Mouse (Mus musculus): ENCODE measurements at regions not wholly inside any gene's neighbourhood (a gene's known extent, or its start where the extent isn't known, plus 50 kb on each side); places are given as distances from the start of the nearest gene placed in this dataset.
A peak's percentile ranks its signal among the peaks of the same experiment; 100 is the strongest.

DNA sequence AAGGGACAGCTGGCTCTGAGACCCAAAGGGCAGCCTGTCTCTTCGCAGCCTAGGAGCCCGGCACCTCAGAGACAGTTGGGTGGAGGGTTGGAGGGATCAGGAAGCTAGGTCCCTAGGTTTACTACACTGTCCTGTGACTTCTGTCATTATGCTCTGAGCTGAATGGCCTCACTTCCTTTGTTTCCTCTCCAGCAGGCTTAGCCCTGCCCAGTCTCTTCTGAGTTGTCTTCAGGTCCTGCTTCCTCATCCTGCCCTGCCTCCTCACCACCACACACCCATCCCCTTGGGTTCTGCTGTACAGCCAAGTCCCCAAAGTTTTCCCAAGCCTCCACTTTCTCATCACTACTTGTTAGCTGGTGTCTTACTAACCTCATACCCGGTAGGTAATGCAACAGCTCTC, 122.7 kb upstream of the Ccdc122 start:
- no peak for DNase-seq

DNA sequence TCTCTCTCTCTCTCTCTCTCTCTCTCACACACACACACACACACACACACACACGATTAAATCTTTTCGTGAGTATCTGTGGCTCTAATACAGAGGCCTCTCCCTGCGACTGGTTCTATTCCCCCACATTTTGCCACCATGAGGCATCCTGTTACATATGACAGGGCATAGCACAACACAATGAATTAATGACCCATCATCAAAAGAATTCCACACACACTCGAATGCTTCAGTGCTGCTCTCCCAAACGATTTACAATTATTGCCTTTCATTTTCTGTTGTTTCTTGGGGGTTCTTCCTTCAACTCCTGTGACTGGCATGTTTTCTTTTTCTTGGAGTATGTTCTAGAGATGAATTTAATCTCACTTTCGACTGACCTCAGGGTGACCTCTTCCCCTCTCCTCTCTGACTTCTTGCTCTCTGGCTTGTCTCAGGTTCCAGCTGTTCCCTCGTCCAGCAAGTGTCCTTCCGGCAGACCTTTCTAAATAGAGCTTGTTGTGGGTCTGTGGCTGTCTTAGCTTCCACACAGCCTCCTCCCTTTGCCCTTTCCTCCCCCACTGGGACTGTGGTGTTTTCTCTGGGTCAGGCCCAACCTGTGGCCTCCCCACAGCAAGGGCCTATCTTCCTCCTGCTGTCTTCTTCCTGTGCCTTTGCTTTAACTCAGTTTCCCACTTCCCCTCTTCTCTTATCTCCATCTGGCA, 124.1 kb upstream of the Ccdc122 start:
- DNase-seq, result no peak

DNA sequence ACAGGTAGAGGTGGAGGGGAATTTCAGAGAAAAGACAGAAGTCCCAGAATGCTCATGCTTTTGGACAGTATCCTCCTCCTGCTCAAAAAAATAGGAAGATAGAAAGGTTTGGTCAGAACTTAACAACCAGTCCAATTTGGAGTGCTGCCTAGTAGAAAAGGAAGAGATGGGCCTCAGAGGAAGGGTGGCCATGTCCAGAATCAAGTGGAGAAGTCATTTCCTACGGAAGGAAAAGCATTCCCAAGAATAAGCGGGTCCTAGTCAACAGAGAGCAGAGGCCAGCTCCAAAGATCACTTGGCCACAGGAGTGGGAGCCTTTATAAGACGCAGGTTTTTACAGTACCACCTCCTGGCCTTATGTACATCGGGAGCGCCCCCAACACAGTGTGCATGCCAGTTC, 125.3 kb upstream of the Ccdc122 start:
- no peak for DNase-seq

DNA sequence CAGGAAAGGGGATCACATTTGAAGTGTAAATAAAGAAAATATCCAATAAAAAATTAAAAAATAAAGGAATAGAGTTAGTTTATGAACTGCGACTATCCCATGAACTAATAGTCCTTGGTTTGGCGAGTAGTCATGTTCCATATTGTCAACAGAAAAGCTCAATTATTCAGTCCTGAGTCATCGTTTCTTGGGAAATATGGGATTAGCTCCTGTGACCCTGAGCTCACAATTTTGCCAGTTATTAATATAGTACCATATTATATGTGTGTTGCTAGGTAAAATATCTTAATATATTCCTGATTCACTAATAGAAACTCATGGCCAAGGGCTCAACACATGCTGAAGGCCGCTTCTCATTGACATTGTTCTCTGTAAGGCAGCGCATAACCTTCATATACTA, 126.4 kb upstream of the Ccdc122 start:
- no peak for DNase-seq

DNA sequence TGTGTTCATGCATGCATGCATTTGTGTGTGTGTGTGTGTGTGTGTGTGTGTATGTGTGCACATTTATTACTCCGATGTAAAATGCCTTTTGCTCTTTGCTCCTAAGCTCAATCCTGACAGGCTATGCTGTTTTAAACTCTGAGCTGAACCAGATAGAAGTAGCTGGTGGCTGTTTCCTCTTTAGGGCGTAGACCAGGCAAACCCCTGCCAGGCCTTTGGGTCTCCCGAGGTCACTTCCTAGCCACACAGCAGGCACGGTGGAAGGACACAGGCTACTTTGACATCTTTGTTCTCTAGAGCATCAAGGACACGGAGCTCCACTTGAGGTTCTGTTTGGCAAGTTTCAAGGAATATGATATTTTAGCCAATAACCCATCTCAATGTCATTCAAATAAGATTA, 128.6 kb upstream of the Ccdc122 start:
- no peak for DNase-seq

DNA sequence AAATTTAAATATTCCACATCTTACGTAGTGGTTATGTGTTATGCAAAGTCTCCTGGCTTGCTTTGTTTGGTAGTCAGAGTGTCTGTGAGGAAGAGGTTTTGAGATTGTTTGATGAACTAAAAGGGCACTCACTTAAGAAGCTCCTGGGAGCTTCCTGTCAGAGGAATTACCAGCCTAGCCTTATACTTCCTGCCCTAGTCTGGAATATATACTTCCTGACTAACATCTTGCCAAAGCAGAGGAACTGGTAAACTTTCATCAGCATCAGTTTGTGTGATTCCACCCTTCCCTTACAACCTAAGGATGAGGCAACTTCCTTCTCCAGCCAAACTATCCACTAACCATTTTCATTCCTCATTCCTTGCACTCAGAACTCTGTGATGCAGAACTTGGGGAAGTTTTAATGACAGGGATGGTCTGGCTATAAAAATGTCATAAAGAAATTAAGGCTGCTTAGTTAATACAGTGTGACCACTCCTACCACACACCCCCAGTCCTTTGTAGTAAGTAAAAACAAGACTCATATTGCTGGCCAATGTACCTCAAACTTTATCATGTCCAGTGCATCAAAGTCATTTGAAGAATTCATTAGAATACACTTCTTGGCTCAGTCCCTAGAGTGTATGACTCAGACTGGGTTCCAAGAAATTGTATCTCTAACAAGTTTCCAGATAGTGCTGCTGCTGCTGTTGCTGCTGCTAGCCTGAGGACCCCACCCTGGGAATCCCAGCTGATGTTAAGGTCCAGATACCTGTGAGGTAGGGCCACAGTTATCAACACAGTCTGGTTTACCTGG, 133.4 kb upstream of the Ccdc122 start:
- DNase-seq, result no peak

DNA sequence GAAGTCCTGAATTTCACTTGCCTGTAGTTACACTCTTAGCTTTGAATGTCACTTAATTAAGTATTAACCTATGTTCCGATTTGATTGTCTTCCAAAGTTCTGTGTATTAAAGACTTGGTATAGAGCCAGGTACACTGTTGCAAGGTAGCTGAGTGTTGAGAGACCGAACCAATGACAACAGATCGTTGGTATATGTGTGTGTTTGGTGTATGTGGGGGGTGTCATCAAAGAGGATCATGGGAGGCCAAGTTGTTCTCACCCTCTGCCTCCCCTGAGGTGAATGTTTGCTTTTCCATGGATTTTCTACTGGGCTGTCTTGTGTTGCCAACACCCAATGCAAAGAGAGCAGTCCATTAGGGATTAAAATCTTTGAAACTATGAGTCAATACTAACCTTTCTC, 135.1 kb upstream of the Ccdc122 start:
- DNase-seq, result no peak

DNA sequence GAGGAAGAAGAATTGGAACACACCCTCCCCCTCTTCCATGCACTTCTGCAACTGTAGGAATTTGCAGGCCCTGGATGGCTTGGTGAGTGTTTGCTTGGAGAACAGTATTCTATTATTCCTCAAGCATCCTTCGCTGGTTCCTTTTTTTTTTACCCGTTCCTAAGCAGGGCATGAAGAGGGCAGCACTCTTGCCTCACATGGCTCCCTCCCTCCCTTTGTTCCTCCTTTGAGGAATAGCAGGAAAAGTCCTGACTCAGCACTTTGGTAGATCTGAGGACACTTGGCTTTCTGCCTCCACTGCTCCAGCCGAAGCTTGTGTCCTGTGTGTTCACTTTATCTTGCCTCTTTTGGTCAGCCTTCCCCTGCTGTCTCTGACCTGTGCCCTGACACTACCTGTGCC, 137.2 kb upstream of the Ccdc122 start:
- DNase-seq, result no peak

DNA sequence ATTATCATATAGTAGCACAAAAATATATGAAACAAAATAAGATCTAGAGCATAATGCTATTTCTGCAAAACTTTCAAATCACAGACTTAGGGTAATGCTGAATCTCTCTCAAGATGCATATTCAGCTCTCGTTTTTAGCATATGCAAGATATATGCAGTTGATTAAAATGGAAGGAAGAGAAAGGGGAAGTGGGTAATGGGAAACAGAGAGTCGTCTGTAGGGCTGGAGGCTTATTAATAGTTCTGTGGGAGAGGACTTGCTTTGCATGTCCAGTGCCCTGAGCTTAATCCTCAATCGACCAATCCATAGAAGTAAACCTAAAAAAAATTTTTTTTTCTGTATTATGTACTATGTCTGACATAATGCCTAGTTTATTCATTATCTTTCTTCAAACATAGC, 148.9 kb upstream of the Ccdc122 start:
- no peak for DNase-seq

DNA sequence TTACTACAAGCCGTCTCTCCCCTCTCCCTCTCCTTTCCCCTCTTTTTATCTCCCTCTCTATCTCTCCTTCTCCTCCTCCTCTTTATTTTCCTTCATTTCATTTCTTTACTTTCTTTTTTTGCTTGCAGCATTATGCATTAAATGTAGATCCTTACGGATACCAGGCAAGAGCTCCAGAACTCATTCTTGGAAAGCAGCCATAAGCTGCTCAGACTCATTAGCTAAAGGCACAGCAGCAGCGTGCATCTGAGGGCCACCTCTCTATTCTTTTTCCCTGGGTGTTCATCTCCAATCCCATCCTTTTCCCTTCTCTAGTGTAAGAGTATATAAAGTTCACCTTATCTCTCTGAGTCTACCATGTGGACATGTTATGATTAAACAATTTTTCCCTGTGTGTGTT, 149.4 kb upstream of the Ccdc122 start:
- DNase-seq, result no peak

DNA sequence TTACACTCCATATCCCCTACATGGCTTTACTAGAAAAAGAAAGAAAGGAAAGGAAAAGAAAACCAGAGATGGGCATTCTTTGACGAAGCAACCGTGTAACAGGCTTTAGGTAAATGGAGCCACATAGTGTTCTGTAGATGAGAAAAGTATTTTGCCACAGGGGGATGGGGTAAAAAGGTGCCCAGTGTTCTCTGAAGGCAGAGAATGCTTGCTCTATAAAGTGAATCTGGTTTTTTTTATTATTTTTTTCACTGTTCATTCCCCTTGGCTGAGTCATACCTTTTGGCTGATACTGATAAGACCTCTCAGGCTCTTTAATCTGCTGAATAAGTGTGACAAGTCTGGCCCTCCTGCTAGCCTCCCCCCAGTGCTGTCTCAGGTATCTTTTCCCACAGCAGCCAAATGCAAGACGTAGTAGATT, 153.3 kb upstream of the Ccdc122 start:
- DNase-seq, result no peak

DNA sequence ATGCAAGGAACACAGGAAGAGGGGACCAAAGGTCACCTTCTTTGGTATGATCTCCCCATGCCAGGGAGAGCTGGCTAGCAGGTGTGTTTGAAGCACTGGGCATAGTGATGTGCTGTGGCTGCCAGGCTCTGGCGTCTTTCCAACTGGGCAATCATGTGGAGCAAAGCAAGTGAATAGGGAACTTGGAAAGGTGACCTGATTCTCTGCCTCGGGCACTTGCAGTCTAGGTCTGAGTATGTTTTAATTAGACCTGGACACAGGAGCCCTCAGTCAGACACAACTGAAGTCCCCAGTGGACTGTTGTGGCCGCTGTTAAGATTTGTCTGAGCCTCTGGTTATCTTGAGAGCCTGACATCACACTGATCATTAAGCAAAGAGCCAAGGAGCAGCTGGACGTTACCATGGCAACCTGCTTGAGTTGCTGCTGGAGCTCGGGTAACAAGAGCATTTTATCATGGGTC, 153.8 kb upstream of the Ccdc122 start:
- peak; percentile 69 to 82 for DNase-seq

DNA sequence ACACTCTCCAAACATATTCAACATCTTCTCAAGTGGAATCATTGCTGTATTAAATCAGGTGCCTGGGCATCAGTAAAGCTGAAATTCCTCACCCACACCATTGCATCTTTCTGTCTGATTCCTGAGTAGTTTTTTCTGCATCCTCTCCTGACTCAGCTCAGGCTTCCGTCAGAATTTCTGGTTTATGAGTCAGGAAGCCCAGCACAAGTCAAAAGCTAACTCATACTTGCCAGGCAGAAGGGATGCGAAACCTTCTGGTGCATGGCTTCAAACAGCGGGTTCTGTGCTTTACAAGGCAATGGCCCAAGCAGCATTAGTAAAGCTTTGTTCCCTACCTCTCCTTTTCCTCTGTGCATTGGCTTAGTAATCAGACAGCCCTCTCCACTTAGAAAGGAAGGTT, 155.7 kb upstream of the Ccdc122 start:
- no peak for DNase-seq

DNA sequence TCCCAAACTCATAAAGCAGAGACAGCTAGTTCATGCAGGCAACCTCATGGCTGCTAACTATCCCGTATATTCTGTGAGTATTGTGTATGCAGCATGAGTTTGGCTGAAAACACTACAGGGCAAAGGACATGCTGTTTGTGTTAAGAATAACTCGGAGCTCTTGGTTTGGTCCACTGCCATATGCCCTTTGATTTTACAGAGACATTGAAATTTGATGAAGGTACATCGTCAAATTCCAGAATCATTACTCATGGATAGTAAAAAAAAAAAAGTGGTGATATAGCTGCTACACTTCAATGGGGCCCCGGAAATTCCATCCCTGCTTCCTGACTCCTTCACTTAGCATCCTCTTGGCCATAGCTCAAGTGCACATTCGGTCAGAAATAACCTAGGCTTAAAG, 159.3 kb upstream of the Ccdc122 start:
- DNase-seq, result no peak

DNA sequence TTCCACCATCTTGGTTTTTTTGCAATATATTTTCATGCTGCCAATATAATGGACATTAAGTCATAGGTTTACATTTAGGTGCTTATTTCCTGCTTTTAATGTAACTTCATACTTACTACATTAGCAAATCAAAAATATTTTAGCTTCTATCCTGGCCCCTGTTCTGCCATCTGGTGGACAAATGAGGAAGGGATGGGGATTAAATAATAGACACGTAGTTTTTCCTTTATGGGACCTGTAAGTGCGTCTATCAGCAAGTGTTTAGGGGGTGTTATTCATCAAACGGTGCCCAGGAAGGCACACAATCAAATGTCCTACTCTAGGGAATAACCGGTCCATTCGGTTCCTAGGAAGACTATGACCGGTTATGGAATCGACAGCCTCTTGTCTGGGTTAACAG, 160.6 kb upstream of the Ccdc122 start:
- DNase-seq, result peak; percentile 31 to 74

DNA sequence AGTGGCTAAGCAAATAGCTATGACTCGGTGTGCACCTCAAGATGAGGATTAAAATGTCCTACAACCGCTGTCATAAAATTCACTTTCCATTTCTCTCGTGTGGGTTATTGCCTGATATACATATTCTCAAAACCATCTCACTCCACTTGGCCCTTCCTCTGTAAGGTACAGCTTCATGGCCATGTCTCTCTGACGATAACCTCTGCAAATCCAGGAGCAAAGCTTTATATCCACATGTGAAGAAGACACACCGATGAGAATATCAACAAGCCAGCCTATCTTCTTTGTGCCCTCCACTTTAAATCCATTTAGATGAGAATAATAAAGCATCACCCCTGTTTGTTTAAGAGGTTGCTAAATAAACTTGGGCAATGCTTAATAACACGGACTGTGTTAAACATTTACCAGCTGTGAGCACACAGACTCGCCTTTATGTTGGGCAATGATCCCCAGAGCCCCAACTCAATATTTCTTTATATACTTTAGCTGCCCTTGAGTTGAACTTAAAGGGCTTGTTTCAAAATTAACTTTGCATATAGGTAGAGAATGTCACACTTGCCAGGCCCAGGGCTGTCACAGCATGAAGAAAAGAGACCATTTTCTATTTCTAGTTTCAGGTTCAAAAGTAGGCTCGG, 161.2 kb upstream of the Ccdc122 start:
- DNase-seq, result no peak

DNA sequence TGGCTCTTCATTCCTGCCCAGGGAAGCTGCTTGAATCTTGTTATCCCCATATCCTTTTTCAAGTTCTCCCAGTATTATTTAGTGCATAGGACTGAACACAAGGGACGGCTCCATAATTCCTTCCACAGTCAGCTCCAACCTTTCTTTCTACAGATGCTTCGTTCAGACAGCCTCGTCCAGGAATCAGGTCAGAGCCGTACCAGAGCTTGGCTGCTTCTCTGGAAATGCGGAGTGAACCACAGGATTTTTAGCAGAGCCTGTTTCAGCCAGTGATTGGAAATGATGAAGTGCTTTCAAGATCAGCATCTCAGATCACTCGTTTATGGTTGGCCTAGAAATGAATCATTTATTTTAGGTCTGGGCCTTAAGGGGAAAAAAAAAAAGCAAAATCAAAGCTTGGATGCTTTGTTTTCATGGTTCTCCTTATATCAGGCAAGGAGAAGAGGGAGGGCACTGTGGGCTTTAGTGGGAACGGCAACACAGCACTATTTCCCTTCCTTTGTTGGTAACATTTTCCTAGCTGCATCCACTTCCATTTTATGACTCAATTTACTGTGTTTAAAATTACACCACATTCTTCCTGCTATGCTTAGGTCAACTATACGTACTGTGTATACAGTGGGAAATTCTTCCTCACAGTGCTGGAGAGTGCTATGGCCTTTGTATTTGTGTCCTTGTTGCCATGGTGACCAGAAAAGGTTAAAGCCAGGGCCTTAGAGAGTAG, 161.9 kb upstream of the Ccdc122 start:
- no peak for DNase-seq

DNA sequence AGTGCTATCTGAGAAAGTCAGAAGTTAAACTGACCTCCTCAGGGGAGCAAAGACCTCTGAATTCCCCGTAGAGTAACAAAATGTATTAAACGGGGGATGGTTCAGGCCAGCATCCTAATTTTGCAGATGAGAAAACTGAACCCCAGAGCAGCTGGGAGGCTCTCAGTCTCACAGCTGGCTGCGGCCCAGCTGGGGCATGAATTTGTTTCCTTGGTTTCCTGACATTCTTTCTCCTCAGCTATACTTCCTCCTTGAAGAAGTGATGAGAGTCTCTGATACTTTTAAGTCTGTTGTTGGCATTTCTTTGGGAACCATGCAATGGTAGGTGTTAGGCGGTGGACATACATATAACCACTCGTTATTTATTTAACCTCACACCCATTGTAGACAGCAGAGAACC, 162.9 kb upstream of the Ccdc122 start:
- no peak for DNase-seq

DNA sequence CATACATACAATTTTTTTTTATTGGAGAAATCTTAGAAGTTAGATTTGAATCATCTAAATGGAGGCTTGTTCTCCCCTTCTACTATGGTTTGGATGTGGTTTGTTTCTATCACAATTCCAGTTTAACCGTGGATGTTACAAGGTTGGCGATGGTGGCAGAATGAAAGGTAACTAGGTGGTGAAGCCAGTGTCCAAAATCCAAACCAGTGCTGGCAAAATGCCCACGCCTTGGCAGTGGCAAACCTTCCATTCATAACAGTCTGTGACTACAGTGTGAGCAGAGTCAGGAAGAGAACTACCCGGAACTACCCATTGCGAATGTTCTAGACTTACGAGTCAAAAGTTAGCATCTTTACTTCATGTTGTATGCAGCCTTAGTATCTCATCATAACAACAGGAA, 163.6 kb upstream of the Ccdc122 start:
- no peak for DNase-seq

DNA sequence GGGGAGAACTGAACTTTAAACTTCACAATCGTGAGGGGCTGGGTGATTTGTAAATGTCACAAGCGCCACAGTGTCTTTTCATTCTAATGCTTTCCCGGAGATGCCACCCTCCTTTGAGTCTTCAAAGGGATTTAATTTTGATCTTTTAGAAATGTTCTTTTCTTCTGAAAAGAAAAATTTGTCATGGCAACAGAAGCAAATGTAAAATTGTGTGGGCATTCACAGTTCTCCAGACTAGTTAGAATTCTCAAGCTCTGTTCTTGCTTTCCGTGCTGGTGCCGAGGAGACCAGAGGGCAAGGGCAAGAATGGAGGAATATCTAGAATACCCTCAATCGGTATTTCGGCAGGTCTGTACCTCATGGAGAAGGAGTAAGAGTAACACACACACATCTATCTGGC, 164.1 kb upstream of the Ccdc122 start:
- DNase-seq, result no peak

DNA sequence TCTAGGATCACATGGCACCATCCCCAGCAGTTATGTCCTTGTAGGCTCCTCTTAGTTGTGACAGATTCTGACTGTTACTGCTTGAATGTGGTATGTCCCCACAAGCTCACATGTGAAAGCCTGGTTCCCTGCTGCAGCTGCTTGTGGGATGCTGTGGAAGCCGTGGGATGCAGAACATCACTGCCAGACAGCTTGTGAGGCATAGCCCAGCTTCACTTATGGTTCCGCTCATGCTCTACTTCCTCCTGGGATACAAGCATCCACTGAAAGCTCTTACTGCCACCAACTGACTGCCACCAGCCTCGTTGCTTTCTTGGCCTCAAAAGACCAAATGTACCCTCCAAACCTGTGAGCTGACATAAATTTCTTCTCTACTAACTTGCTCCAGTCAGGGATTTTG, 167.7 kb upstream of the Ccdc122 start:
- DNase-seq, result no peak

DNA sequence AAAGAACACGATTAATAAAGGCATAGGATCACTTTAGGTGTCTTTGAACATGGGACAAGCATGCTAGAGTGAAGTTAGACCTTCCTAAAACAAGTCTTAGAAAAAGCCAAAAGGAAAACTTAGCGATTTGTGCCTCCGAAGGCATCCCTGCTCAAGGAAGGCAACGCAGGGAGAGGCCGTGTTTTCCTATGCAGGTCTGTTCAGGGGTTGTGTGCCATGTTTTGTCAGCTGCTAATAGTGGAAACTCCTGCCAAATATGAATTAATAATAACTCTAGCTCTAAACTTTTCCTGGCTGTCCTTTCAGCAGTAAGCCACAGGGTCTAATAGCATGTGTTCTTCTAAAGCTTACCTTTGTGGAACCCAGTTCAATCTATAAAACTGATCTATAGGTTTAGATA, 168.4 kb upstream of the Ccdc122 start:
- DNase-seq, result no peak

DNA sequence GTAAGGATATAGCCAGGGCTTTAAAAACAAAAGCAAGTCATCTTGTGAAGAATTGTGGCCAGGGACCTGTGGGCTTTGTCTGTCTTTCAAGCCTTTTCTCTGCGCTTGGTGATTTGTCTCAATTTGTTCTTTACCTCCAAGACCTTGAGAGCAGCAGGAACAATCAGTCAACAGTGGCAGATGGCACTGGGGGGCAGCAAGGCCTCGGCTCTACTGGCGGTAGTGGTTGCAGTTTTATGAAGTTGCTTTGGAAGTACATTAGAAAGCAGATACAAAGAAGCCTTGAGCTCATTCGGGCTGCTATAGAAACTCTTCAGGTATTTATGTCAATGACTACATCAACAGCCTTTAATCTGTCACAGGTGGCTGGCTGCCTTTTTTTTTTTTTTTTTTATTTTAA, 171.9 kb upstream of the Ccdc122 start:
- no peak for DNase-seq
